Mouse (Mus musculus) embryo, embryonic 10 days (tissue): ENCODE measurements around the gene Asna1.

Experiments used
- DNase-seq: peaks from one replicate; pipeline ENCODE4 v3.0.0-alpha.2; 2015; ENCODE audit warnings: low spot score

The Asna1 gene

GRCm38 (mm10) chr8:84989311-84989731 is 35.8 kb downstream of the Asna1 start:
- DNase-seq, result peak; percentile 60

GRCm38 (mm10) chr8:84987903-84988302 is 37.2 kb downstream of the Asna1 start:
- DNase-seq, result no peak

- no peak for DNase-seq
These were observed 37.7 kb downstream of the Asna1 start for GRCm38 (mm10) chr8:84987388-84987787.

GRCm38 (mm10) chr8:84986379-84986945 is 38.6 kb downstream of the Asna1 start:
- DNase-seq, result peak; percentile 32

GRCm38 (mm10) chr8:84985684-84986378 is 39.2 kb downstream of the Asna1 start:
- DNase-seq, result peak; percentile 75

- DNase-seq, result peak; percentile 49
These were observed 39.9 kb downstream of the Asna1 start for GRCm38 (mm10) chr8:84985049-84985683.

- DNase-seq, result no peak
These were observed 40.6 kb downstream of the Asna1 start for GRCm38 (mm10) chr8:84984294-84985048.

- no peak for DNase-seq
These were observed 42.5 kb downstream of the Asna1 start for GRCm38 (mm10) chr8:84982499-84983011.

- DNase-seq, result no peak
These were observed 43.2 kb downstream of the Asna1 start for GRCm38 (mm10) chr8:84981644-84982498.

- DNase-seq, result no peak
These were observed 44.3 kb downstream of the Asna1 start for GRCm38 (mm10) chr8:84980622-84981358.

- peak; percentile 92 for DNase-seq
These were observed 45.3 kb downstream of the Asna1 start for GRCm38 (mm10) chr8:84979599-84980421.

- peak; percentile 86 for DNase-seq
These were observed 46.7 kb downstream of the Asna1 start, which contains the start of gene Junb for GRCm38 (mm10) chr8:84978248-84978940. Gene Junb (minus strand): TSS chr8:84978718.

- peak; percentile 80 for DNase-seq
These were observed 47.4 kb downstream of the Asna1 start for GRCm38 (mm10) chr8:84977435-84978247.

GRCm38 (mm10) chr8:84976763-84977434 is 48.2 kb downstream of the Asna1 start:
- no peak for DNase-seq

- peak; percentile 96 for DNase-seq
These were observed 48.9 kb downstream of the Asna1 start for GRCm38 (mm10) chr8:84976031-84976762.

- peak; percentile 66 for DNase-seq
These were observed 49.6 kb downstream of the Asna1 start for GRCm38 (mm10) chr8:84975434-84975833.
